Mouse (Mus musculus) small intestine, adult 2 months (tissue): Measurements from ENCODE around the gene Macrod1. TPM values are rescaled to one million over a fixed set of nuclear protein-coding genes. Genes with fewer than 3 reads are reported as not detected.

ENCODE experiments used
- H3K27ac ChIP-seq: fragments of 200-500 bp; 2 replicates; pipeline ENCODE4 v1.5.1; 2012; ENCODE audit warnings: low read depth, low read length, control low read depth, inconsistent platforms; ENCODE audit not compliant: insufficient read depth
- H3K27me3 ChIP-seq: fragments of 200-500 bp; 2 replicates; pipeline ENCODE4 v1.6.1; 2012; ENCODE audit warnings: mild to moderate bottlenecking, moderate library complexity, low read length, inconsistent platforms; ENCODE audit not compliant: control insufficient read depth, insufficient read depth
- H3K36me3 ChIP-seq: fragments of 200-500 bp; 2 replicates; pipeline ENCODE4 v1.6.1; 2012; ENCODE audit warnings: mild to moderate bottlenecking, low read length, control low read depth, inconsistent platforms; ENCODE audit not compliant: control insufficient read depth, insufficient read depth
- H3K4me1 ChIP-seq: fragments of 200-500 bp; 2 replicates; pipeline ENCODE4 v1.6.1; 2012; ENCODE audit warnings: low read length, inconsistent platforms, mixed read lengths; ENCODE audit not compliant: control insufficient read depth, insufficient read depth, insufficient read length
- H3K4me3 ChIP-seq: fragments of 200-500 bp; 2 replicates; pipeline ENCODE4 v1.5.1; 2012; ENCODE audit warnings: low read depth, mild to moderate bottlenecking, control low read depth, inconsistent platforms, low read length, moderate library complexity
- CTCF ChIP-seq: fragments of 200-500 bp; IDR thresholded peaks from 2 replicates; pipeline ENCODE4 v1.5.1; 2012; ENCODE audit warnings: low read depth, mild to moderate bottlenecking, control low read depth, inconsistent platforms, low read length, moderate library complexity, mixed read lengths; ENCODE audit not compliant: insufficient replicate concordance, insufficient read length; ENCODE audit errors: extremely low read depth
- POLR2A ChIP-seq: fragments of 200-500 bp; IDR thresholded peaks from 2 replicates; pipeline ENCODE4 v1.6.1; 2012; ENCODE audit warnings: low read depth, mild to moderate bottlenecking, control low read depth, inconsistent platforms, low read length, moderate library complexity
- WGBS: fragments of 180-500 bp; shearing (Covaris S2); methylation state at CpG from one replicate; pipeline ENCODE4 v1.1.7; 2018; 5-methylcytosine and 5-hydroxymethylcytosine counted together
- polyA plus RNA-seq: library from polyadenylated mRNA; depleted of rRNA; stranded (reverse); fragments of >200 nt; gene quantifications from 2 replicates; pipeline ENCODE4 v1.2.3, GENCODE M21; 2012

Macrod1 gene
- polyA plus RNA-seq, 1 experiment, result 37.2 TPM

- H3K27ac ChIP-seq, result peak overlapping the region; percentile 62; the same call in 1 of the 2 replicates
- WGBS, result 62% methylated on average over 2 of the region's 2 CpGs
- TF ChIP-seq CTCF (no peak), POLR2A (no peak)
- H3K4me3 ChIP-seq, result no peak overlapping the region
- peaks cover 35% of the 10 kb centered on the region for H3K36me3 ChIP-seq
- H3K4me1 ChIP-seq, result peaks cover 15% of the 10 kb centered on the region
- H3K27me3 ChIP-seq, result no peaks in the 10 kb centered on the region
Measured at GRCm38 (mm10) chr19:7204898-7205297, 148.3 kb downstream of the Macrod1 start.

GRCm38 (mm10) chr19:7205326-7205725 is 148.7 kb downstream of the Macrod1 start:
- Histone ChIP-seq H3K4me3 (peak overlapping the region; percentile 88), H3K36me3 (peaks cover 31% of the 10 kb centered on the region), H3K4me1 (peaks cover 15% of the 10 kb centered on the region), H3K27ac (peak overlapping the region; percentile 62), H3K27me3 (no peaks in the 10 kb centered on the region)
- no peak for TF ChIP-seq CTCF
- no peak for TF ChIP-seq POLR2A
- 20% methylated on average over 7 of the region's 7 CpGs for WGBS

- WGBS, result under 1% methylated on average over 79 of the region's 79 CpGs
- Histone ChIP-seq H3K36me3 (peaks cover 26% of the 10 kb centered on the region), H3K27me3 (no peaks in the 10 kb centered on the region), H3K27ac (peak within 1 kb of the TSS; percentile 98), H3K4me1 (peaks cover 15% of the 10 kb centered on the region), H3K4me3 (peak within 1 kb of the TSS; percentile 88)
- TF ChIP-seq POLR2A (peak; percentile 91), CTCF (0 out of 2 replicates have a peak, but pooled peaks have one; percentile 2)
Measured at GRCm38 (mm10) chr19:7205753-7206736, 149.4 kb downstream of the Macrod1 start, which contains the start of gene Otub1. Gene Otub1, minus strand, starts transcription at chr19:7206316.

GRCm38 (mm10) chr19:7209907-7210646 is 153.5 kb downstream of the Macrod1 start:
- Histone ChIP-seq H3K27ac (no peak overlapping the region), H3K36me3 (peaks cover 31% of the 10 kb centered on the region), H3K27me3 (no peaks in the 10 kb centered on the region), H3K4me3 (no peak overlapping the region), H3K4me1 (peaks cover 11% of the 10 kb centered on the region; the same call in 1 of the 2 replicates)
- 88% methylated on average over 7 of the region's 7 CpGs for WGBS
- TF ChIP-seq CTCF (no peak), POLR2A (no peak)

GRCm38 (mm10) chr19:7212216-7212615 is 155.6 kb downstream of the Macrod1 start:
- H3K27ac ChIP-seq, result no peak overlapping the region
- no peak for TF ChIP-seq CTCF
- TF ChIP-seq POLR2A, result no peak
- H3K27me3 ChIP-seq, result no peaks in the 10 kb centered on the region
- WGBS, result 59% methylated on average over 1 of the region's 1 CpGs
- no peak overlapping the region for H3K4me3 ChIP-seq
- peaks cover 42% of the 10 kb centered on the region for H3K36me3 ChIP-seq
- peaks cover 11% of the 10 kb centered on the region; the same call in 1 of the 2 replicates for H3K4me1 ChIP-seq

GRCm38 (mm10) chr19:7213010-7213409 is 156.4 kb downstream of the Macrod1 start:
- H3K4me1 ChIP-seq, result peaks cover 11% of the 10 kb centered on the region; the same call in 1 of the 2 replicates
- peaks cover 42% of the 10 kb centered on the region for H3K36me3 ChIP-seq
- WGBS, result 78% methylated on average over 3 of the region's 3 CpGs
- no peak overlapping the region for H3K27ac ChIP-seq
- no peaks in the 10 kb centered on the region for H3K27me3 ChIP-seq
- no peak overlapping the region for H3K4me3 ChIP-seq
- TF ChIP-seq CTCF, result no peak
- TF ChIP-seq POLR2A, result no peak
